Mouse (Mus musculus) midbrain, embryonic 10.5 days (tissue): ENCODE measurements around the gene Hfe2. TPM values are rescaled to one million over a fixed set of nuclear protein-coding genes. Genes with fewer than 3 reads are reported as not detected.
"Not testable (repeated sequence)": the region's sequence is repeated elsewhere in the genome, so short reads cannot be mapped to it uniquely, and the experiment has no call there.

Experiments
- DNase-seq: peaks from one replicate; pipeline ENCODE4 v3.0.0-alpha.2; 2017; ENCODE audit warnings: low spot score
- H3K27ac ChIP-seq: fragments of 300-500 bp; sonication (generic); replicated peaks from 2 replicates; pipeline ENCODE4 v1.5.1; 2016; ENCODE audit warnings: mild to moderate bottlenecking
- H3K27me3 ChIP-seq: fragments of 300-500 bp; sonication (generic); 2 replicates; pipeline ENCODE4 v1.6.1; 2016; ENCODE audit warnings: low read depth, mild to moderate bottlenecking; ENCODE audit not compliant: poor library complexity, severe bottlenecking
- H3K36me3 ChIP-seq: fragments of 300-500 bp; sonication (generic); 2 replicates; pipeline ENCODE4 v1.6.1; 2016; ENCODE audit warnings: mild to moderate bottlenecking, moderate library complexity
- H3K4me1 ChIP-seq: fragments of 300-500 bp; sonication (generic); 2 replicates; pipeline ENCODE4 v1.6.1; 2016
- H3K4me3 ChIP-seq: fragments of 300-500 bp; sonication (generic); 2 replicates; pipeline ENCODE4 v1.5.1; 2016; ENCODE audit warnings: mild to moderate bottlenecking, moderate library complexity
- H3K9me3 ChIP-seq: fragments of 300-500 bp; sonication (generic); replicated peaks from 2 replicates; pipeline ENCODE4 v1.6.1; 2016; ENCODE audit warnings: mild to moderate bottlenecking
- WGBS: fragments of 180-500 bp; shearing (Covaris S2); methylation state at CpG from one replicate; pipeline ENCODE4 v1.1.7; 2016; 5-methylcytosine and 5-hydroxymethylcytosine counted together
- polyA plus RNA-seq: library from polyadenylated mRNA; unstranded; fragments of >200 nt; fragmentation: Nextera tagmentation; extraction: Ambion mirVana; gene quantifications from 2 replicates; pipeline ENCODE4 v1.2.1, GENCODE M21; 2016

The Hfe2 gene
- polyA plus RNA-seq, 1 experiment from 2014 or later: 2.1 TPM

DNA sequence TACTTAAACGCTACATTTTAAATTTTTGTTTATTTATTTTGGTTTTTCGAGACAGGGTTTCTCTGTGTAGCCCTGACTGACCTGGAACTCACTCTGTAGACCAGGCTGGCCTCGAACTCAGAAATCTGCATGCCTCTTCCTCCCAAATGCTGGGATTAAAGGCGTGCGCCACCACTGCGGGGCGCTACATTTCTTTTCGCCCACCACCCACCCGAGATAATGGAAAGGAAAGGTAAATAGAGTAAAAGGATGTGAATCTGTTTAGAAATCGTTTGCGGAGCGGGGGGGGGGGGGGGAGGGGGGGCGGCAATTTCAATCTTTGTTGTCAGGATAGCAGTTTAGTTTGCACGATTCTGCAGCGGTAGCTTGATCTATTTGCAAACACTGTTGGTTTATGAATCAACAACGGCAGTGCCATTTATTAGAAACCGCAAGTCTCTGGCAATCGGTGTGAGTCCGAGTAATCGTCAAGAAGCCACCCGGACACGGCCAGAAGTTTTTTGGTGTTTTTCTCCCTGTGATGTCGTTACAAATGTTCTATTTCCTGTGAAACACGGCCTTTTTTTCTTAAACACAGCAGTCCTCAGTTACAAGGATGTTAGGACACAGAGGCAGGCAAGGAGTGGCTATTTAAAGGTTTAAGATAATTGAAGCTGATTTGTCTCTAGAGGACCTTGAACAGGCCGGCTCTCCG is 37.2 kb upstream of the Hfe2 start:
- WGBS: 7% methylated on average over 26 of the region's 26 CpGs
- Histone ChIP-seq H3K27me3 (peaks cover 24% of the 10 kb centered on the region), H3K27ac (peak overlapping the region; percentile 84), H3K36me3 (no peaks in the 10 kb centered on the region), H3K4me3 (peak overlapping the region; percentile 51), H3K4me1 (peaks cover 22% of the 10 kb centered on the region), H3K9me3 (no peaks in the 10 kb centered on the region)
- peak; percentile 52 for DNase-seq

DNA sequence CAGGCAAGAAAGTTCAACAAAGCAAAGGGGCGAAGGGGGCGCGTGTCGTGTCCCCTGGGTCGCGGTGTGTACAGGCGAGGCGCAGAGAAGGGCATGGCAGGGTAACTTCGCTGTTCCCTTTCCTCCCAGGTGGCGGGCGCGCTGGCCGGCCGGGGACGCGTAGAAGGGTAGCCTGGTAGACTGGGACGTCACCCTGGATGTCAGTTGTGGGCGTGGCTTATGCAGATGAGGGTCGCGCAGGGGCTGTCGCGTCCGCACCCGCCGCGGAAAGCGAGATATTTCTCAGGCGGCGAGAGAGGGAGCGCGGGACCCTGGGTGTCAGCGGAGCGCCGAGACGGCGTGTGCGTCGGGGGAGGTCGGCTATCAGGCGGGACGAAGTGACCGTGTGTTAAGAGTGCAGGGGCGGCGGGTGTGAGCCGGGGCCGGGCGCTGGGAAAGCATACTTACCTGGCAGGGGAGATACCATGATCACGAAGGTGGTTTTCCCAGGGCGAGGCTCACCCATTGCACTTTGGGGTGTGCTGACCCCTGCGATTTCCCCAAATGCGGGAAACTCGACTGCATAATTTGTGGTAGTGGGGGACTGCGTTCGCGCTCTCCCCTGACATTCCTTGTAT is 36.6 kb upstream of the Hfe2 start:
- H3K36me3 ChIP-seq, H3K9me3 ChIP-seq, DNase-seq: not testable (repeated sequence)
- 0% methylated on average over 6 of the region's 55 CpGs for WGBS
- peak overlapping the region; percentile 51 for H3K4me3 ChIP-seq
- peak overlapping the region; percentile 84 for H3K27ac ChIP-seq
- peaks cover 20% of the 10 kb centered on the region for H3K27me3 ChIP-seq
- H3K4me1 ChIP-seq: peaks cover 22% of the 10 kb centered on the region

- H3K4me3 ChIP-seq: peak overlapping the region; percentile 38
- H3K4me1 ChIP-seq: peaks cover 22% of the 10 kb centered on the region
- H3K27ac ChIP-seq: peak overlapping the region; percentile 83; the same call in 1 of the 2 replicates
- H3K9me3 ChIP-seq, H3K36me3 ChIP-seq, DNase-seq: not testable (repeated sequence)
- under 1% methylated on average over 9 of the region's 31 CpGs for WGBS
- H3K27me3 ChIP-seq: peaks cover 13% of the 10 kb centered on the region; the same call in 1 of the 2 replicates
These were observed 35.9 kb upstream of the Hfe2 start for GRCm38 (mm10) chr3:96488907-96489629.

- not testable (repeated sequence) for H3K27me3 ChIP-seq, H3K36me3 ChIP-seq, DNase-seq, H3K9me3 ChIP-seq
- Histone ChIP-seq H3K4me1 (peaks cover 21% of the 10 kb centered on the region), H3K27ac (peak overlapping the region; percentile 83), H3K4me3 (0 out of 2 replicates have a peak overlapping the region, but pooled peaks have one; percentile 24)
- 61% methylated on average over 7 of the region's 8 CpGs for WGBS
These were observed 35.3 kb upstream of the Hfe2 start for GRCm38 (mm10) chr3:96489636-96490035.

GRCm38 (mm10) chr3:96494456-96494855 is 30.5 kb upstream of the Hfe2 start:
- not testable (repeated sequence) for H3K4me3 ChIP-seq, H3K9me3 ChIP-seq, H3K36me3 ChIP-seq, H3K27ac ChIP-seq, DNase-seq
- 95% methylated on average over 6 of the region's 11 CpGs for WGBS
- H3K4me1 ChIP-seq: peaks cover 19% of the 10 kb centered on the region
- H3K27me3 ChIP-seq: peaks cover 12% of the 10 kb centered on the region

DNA sequence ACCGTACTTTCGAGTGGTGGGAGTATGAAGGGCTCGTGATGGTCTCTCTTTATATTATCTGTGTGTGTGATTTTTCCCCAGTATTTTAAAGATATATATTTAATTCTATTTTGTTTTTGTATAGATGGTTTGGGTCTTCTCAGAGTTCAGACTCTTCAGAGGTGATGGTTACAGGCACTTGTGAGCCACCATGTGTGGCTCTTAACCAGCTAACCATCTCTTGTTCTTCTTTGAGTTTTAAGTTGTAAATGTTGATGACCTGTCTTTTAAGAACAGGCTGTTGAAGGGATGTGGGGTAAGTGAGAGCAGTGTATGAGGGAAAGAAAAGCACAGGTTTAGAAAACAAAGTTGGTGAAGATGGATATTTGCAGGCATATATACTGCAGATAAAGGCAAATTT is 30.1 kb upstream of the Hfe2 start:
- WGBS: 96% methylated on average over 3 of the region's 3 CpGs
- no peak overlapping the region for H3K27ac ChIP-seq
- H3K27me3 ChIP-seq: peaks cover 12% of the 10 kb centered on the region
- peaks cover 19% of the 10 kb centered on the region for H3K4me1 ChIP-seq
- DNase-seq: no peak
- H3K4me3 ChIP-seq: no peak overlapping the region
- H3K9me3 ChIP-seq: no peaks in the 10 kb centered on the region
- no peaks in the 10 kb centered on the region for H3K36me3 ChIP-seq

DNA sequence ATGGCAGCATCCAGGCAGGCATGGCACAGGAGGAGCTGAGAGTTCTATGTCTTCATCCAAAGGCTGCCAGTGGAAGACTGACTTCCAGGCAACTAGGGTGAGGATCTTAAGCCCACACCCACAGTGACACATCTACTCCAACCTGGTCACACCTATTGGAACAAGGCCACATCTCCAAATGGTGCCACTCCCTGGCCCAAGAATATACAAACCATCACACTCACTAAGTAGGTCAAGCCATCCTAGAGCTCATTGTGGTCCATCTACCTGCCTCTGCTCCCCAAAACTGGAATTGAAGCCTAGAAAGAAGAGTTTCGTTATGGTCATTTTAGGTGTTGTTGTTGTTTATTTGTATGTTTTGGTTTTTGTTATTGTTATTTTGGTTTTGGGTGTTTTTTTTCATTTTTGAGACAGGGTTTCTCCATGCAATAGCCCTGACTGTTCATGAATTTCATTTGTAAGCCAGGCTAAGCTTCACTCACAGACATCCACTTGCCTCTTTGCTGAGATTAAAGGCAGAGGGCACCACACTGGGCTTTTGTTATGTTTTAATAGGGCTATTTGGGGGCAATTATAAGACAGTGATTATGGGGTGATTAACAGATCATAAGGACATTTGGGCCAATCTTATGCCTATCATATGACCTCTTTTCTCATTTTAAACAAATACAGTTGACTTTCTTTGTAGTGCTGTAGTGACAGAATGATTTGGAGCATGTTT is 29.3 kb upstream of the Hfe2 start:
- Histone ChIP-seq H3K27ac (no peak overlapping the region), H3K4me1 (peaks cover 19% of the 10 kb centered on the region), H3K36me3 (no peaks in the 10 kb centered on the region), H3K27me3 (peaks cover 12% of the 10 kb centered on the region), H3K9me3 (no peaks in the 10 kb centered on the region), H3K4me3 (no peak overlapping the region)
- DNase-seq: no peak
- WGBS: 98% methylated on average over 1 of the region's 1 CpGs

- no peaks in the 10 kb centered on the region for H3K9me3 ChIP-seq
- no peak for DNase-seq
- 64% methylated on average over 7 of the region's 7 CpGs for WGBS
- H3K4me3 ChIP-seq: peak overlapping the region; percentile 71
- no peaks in the 10 kb centered on the region for H3K36me3 ChIP-seq
- H3K4me1 ChIP-seq: peaks cover 19% of the 10 kb centered on the region
- H3K27ac ChIP-seq: no peak overlapping the region
- peaks cover 12% of the 10 kb centered on the region for H3K27me3 ChIP-seq
These were observed 28.8 kb upstream of the Hfe2 start for GRCm38 (mm10) chr3:96496216-96496615.

DNA sequence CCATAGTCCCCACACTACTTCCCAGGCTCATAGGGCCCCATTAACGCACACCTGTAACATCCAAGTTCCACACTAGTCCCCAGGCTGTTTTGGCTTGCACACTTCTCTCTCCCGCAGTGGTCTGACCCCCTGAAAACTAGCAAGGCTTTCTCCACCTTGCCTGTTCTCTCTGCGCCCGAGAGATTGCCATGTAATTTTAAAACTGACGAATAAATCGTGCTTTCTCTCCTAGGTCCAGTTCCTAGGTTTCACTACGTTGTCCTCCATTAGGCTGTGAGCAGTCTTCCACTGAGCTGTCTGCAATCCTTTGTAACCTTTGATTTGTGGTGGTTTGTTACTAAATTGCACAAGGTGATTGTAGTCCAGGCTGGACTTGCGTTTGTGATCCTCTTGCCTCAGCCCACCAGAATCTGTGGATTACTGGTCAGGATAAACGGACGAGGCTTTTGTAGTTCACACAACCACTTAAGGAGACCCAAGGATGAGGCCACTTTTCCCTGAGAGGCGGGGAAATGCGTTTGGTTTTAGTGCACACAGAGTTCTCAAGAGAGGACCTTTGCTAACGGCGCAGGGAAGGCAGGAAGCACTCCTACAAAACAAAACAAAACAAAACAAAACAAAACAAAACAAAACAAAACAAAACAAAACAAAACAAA is 28.2 kb upstream of the Hfe2 start:
- H3K36me3 ChIP-seq, DNase-seq, H3K9me3 ChIP-seq: not testable (repeated sequence)
- Histone ChIP-seq H3K4me3 (peak overlapping the region; percentile 71), H3K27me3 (peaks cover 12% of the 10 kb centered on the region), H3K4me1 (peaks cover 19% of the 10 kb centered on the region), H3K27ac (peak overlapping the region; percentile 59; the same call in 1 of the 2 replicates)
- WGBS: 16% methylated on average over 14 of the region's 14 CpGs

DNA sequence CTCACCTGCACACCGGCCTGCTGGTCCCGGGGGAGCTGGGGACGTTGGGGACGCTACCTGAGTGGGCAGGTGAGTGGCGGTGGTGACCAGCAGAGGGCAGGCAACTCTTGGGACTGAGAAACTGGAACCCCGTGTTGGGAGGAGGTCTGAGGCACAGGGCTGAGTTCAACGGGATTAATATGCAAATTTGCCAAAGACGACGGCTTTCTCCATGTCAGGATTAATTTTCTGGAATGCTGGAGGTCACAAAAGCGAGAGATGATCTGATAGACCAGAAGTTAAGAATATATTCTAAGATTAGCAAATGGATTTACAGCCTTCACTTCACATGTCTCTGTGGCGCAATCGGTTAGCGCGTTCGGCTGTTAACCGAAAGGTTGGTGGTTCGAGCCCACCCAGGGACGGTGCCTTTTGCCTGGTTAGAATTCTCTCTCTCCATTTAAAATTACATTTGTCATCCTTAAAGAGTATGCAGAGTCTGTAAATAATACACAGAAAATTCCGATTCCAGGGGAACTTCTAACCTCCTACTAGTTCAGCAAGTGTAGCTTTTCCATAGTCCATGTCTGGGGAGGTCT is 27.4 kb upstream of the Hfe2 start:
- under 1% methylated on average over 19 of the region's 19 CpGs for WGBS
- Histone ChIP-seq H3K4me1 (peaks cover 23% of the 10 kb centered on the region), H3K4me3 (peak overlapping the region; percentile 71), H3K36me3 (no peaks in the 10 kb centered on the region), H3K9me3 (no peaks in the 10 kb centered on the region), H3K27ac (peak overlapping the region; percentile 59; the same call in 1 of the 2 replicates), H3K27me3 (peaks cover 12% of the 10 kb centered on the region)
- DNase-seq: peak; percentile 80

GRCm38 (mm10) chr3:96498476-96499245 is 26.3 kb upstream of the Hfe2 start:
- H3K9me3 ChIP-seq: no peaks in the 10 kb centered on the region
- H3K4me1 ChIP-seq: peaks cover 28% of the 10 kb centered on the region
- peak overlapping the region; percentile 71 for H3K4me3 ChIP-seq
- peaks cover 12% of the 10 kb centered on the region for H3K27me3 ChIP-seq
- 76% methylated on average over 4 of the region's 4 CpGs for WGBS
- no peak overlapping the region for H3K27ac ChIP-seq
- no peak for DNase-seq
- H3K36me3 ChIP-seq: no peaks in the 10 kb centered on the region
